Mouse (Mus musculus) kidney, postnatal 25 days (tissue): Measurements from ENCODE around the gene Tbc1d17.

ENCODE experiments used
- DNase-seq, 2 experiments: peaks; one replicate each; pipeline ENCODE4 v3.0.0; 2021; ENCODE audit warnings: mixed read lengths in 2 of 2

Gene Tbc1d17

DNA sequence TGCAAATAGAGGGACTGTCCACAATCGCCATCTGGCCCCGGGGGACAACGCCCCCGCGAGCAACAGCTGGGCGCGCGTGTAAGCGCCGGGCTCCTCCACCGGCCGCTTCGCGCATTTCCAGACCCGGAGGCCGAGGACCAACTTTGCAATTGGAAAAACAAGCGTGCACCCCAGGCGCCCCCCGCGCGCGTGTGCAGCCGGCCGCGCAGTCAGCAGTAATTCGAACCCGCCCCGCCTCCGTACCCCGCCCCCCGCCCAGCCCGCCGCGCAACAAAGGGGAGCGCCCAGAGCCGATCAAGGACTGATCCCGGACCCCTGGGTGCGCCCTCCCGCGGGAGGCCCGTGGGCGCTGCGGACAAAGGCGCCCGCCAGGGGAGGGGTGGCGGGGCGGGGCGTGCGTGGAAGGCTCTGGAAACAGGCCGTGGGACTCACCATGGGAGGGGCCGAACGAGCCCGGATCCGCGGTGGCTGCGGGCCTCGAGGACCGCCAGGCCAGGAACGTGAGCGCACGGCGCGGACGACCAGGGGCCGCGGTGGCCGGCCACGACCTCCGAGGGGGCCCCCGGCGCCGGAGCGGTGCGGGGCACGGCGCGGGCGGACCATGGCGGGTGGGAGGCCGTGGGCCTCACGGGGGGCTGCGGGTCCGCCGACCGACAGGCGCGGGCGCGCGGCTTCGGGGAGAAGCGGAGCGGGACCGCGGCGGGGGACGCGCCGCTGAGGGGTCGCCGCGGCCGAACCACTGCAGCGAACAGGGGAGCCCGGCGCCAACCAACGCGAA is 20.2 kb upstream of the Tbc1d17 start:
- DNase-seq, result peak; percentile 70 to 87

DNA sequence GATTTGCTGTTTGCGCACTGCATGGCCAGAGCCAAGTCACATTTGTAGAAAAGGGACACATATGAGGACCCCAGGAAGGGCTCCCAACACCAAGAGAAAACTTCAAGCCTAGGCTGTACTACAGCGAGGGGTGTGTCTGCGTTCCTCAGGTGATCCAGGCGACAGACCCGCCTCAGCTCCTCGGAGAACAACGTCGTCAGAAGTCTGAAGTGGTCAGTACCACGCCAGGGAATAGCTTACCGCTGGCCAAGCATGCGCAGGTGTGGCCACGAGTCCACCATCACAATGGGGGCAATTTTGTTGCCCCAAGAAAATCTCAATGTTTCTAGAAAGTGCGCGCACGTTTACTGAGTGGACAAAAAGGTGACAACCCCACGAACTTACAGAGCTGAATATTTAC is 19.6 kb upstream of the Tbc1d17 start:
- DNase-seq, result peak; percentile 40 to 69

DNA sequence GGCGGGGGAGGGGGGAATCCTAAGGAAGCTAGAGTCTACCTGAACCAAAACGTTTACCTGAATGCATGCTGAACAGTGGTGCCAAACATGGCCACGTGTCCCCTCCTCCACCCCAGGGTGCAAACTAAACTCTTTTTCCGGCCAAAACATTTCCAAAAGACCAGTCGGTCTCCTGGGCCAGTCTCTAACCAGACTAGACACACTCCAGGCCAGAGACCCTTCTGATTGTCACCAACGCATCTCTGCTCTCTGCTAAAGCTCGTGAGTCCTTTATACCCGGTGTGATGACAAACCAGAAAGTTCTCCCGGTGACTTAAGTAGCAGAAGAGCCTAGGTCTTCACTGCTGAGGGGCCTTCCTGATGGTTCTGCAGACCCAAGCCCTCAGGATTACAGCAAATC is 18.9 kb upstream of the Tbc1d17 start:
- peak in 1 of 2 experiments; percentile 35 for DNase-seq

DNA sequence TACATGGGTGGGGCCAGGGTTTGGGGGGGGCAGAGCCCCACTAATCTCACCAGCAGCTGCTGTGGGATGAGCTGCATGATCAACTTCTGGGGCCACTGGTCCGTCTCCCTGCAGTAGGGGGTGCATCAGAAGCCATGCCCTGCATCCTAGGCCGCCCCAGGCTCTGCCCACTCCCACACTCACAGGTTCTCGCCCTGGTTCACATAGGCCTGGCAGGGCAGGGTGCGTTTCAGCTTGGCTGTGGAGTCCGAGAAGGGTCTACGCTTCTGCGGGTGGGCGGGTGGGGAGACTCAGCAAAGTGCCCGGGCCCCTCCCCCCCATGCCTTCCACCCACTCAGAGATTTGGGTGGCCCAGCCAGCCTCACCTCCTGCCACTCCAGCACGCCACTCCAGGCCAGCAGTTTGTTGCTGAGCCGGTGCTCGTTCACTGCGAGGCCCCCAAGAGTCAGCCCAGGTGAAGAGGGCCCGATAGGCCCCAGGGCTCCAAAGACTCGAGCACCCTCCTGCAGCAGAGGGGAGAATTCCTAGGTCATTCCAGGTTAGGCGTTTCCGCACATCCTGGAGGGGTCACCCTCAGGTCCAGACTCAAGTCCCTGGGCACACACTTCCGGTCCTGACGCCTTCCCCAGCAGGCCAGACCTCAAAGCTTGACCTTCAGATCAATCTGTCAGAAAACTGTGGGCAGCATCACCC is 18.3 kb upstream of the Tbc1d17 start:
- peak in 1 of 2 experiments; percentile 66 for DNase-seq

DNA sequence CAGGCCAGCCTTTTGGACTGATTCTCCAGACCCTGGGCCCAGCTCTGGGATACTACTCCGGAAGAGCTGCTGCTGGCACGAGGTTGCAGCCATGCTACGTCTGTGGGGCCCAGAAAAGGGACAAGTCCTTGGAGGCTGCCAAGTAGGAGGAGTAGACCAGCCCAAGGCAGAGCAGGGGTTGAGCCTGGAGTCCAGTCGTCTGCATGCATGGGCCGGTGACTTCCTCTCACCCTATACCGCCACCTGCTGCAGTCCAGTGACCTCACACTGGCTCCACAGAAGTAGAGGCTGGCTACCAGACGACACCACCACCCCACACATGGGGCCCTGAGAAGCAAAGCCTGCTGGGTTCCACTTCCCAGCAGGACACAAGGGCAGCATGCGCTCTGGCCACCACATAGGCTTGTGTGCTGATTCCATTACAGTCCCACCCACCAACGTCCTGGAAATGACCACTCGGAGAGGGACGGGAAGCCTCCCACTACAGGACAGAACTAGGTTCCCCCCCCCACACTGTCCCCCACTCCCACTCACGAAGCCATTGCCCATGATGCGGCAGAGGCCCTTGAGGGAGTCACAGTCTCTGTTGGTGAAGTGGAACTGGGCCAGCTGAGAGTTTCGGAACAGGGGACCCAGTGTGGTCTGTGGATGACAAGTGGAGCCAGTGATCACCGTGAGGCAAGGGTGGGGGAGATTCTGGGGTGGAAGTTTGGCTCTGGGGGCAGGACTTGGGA is 17.6 kb upstream of the Tbc1d17 start:
- DNase-seq, result peak; percentile 60 to 89

DNA sequence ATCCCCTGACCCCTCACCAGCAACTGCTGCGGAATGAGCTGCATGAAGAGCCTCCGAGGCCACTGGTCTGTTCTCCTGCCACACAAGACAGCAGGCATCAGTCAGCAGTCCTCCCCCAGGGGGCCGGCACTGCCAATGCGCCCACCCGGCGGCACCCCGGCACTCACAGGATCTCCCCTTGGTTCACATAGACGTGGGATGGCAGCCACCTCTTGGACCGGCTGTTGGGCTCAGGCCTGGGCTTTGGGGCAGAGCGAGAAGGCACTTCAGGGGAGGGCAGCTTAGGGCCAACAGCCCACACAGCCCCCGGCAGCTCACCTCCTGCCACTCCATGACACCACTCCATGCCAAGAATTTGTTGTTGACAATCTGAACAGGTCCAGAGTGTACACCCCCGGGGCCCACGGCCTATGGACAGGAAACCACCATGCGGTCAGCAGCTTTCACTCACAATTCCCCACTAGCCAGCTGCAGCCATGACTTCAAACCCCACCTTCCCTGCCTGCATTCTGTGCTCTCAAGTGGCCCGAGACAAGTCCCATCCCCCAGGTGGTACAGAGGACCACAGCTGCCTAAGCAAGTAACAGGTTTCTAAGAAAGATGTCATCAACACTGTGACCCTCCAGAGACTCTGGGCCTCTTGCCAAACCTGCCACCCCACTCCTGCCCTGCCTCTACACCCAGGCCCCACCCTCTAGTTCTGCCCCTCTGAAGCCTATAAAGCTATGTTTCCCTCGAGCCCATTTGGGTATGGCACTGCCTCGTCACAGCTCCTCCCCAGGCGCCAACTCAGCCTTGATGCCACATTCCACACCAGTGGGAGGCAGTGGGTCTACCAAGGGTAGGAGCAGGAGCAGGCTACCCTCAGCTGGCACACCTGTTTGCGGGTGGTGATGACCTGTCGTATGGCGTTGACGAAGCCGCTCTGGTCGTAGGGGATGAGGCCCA is 16.0 kb upstream of the Tbc1d17 start:
- peak in 1 of 2 experiments; percentile 48 for DNase-seq

DNA sequence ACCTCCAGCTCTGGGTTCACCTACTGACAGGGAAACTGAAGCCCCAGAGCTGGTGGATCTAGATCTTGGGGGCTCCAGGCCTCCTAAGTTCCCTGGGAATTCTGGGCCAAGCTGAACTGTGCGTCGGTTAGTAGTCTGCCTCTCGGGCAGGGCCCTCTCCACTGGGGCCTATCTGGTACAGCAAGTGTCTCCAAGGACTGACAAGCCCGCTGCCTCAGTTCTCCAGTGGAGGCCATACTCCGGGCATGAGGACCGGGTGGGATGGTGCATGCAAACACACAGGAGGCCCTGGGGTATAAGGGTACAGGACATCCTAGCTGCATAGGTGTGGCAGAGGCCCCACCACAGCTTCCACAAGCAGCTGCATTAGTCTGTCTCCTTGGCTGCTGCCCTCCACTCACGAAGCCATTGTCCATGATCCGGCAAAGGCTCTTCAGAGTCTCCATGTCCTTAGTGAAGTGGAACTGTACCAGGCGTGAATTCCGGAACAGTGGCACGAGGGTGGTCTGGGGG is 15.2 kb upstream of the Tbc1d17 start:
- peak in 1 of 2 experiments; percentile 33 for DNase-seq

DNA sequence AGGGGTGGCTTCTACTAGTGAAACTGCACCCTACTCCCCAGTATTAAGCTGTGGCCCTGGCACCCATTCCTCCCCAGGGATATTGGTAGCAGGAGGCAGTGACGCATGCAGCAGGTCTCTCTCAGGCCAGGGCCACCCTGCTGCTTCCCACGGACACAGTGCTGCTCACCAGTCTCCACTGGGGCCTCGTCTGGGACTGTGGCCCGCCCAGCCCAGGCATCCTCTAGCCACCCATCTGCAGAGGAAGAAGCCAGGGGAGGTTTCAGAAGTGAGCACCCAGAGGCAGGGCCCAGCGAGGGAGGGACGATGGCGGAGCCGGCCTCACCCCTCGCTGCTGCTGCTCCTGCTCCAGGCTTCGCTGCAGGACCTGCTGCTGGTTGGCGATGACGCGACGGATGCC is 14.3 kb upstream of the Tbc1d17 start:
- DNase-seq, result no peak

DNA sequence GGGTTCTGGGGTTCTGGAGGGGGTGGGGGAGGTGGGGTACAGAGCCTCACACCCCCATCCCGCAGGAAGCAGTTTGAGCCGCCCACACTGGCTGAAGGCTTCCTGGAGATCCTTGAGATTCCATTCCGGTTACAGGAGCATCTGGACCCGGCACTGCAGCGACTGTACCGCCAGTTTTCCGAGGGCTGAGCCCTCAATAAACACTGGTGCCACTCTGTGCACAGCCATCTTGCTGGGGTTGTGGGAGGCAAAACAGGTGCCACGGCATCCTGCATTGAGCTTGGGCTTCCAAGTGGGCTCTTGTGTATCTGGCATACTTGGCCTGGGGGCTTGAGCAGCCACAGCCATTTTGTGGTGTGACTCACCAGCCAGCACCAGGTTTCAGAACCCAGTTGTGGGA is 13.6 kb upstream of the Tbc1d17 start:
- no peak for DNase-seq

DNA sequence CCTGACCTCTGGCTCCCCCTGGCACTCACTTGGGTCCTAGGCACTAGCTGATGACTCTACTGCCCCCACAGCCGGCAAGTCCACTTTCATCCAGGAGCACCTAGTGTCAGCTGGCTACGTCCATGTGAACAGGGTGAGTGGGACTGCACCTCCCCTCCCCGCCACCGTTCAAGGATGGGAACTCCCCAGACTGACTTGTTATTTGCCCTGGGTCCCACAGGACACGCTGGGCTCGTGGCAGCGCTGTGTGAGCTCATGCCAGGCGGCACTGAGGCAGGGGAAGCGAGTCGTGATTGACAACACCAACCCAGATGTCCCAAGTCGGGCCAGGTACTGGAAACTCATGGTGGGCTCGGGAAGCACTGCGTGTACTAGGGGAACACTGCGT is 12.5 kb upstream of the Tbc1d17 start:
- DNase-seq, result no peak

DNA sequence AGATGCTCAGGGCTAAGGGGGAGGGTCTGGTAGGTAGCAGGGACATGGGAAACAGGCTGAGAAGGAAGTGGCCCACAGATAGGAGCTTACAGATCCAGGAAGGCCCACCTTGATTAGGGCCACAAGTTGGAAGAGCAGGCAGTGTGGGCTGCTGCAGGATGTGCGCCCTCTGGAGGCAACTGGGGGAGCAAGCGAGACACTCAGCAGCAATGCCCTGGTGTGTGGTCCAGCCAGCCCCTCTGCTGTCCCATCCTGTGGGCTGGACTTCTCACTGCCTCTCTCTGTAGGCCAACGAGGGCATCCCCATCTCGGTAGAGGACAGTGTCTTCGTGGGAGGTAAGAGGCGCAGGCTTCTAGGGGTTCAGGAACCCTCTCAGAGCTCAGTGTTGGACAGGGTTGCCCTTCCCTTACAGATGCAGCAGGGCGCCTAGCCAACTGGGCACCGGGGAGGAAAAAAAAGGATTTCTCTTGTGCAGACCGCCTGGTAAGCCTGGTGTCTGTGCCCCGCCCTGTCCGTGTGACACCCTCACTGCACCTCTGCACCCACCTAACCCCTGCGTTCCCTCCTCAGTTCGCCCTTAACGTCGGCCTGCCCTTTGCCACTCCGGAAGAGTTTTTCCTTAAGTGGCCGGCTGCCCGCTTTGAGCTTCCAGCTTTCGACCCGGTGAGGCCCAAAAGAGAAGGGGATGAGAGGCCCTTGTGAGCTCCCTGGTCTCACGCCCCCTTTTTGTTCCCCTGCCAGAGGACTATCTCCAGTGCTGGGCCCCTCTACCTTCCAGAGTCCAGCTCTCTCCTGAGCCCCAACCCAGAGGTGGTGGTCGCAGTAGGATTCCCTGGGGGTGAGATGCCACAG is 11.9 kb upstream of the Tbc1d17 start:
- peak; percentile 71 to 79 for DNase-seq

DNA sequence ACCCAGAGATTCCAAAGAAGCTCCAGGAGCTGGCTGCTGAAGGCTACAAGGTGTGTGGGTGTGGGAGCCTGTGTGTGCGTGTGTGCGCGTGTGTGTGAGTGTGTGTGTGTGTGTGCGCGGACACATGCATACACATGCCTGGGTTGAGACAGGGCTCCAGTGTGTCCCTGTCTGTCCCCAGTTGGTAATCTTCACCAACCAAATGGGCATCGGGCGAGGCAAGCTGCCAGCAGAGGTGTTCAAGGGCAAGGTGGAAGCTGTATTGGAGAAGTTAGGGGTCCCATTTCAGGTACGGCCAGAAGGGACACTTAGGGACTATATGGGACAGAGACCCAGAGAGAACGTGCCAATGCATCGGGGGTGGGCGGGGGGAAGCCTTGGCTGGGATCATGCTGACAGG is 11.0 kb upstream of the Tbc1d17 start:
- no peak for DNase-seq

DNA sequence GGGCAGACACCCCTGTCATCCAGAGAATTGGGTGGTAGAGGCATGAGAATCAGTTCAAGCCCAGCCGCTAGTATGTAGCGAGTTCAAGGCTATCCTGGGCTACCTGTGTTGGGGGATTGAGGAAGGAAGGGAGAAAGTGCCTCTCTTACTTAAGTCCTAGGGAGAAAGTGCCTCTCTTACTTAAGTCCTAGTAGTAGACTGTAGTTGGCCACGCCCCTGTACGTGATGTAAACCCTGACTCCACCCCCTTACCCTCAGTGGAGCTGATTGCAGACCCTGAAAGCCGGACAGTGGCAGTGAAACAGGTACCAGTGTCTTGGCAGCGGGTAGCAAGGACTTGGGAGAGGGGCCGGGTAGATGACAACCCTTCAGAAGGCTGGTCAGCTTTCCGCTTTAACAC is 9.0 kb upstream of the Tbc1d17 start:
- peak; percentile 56 to 61 for DNase-seq

DNA sequence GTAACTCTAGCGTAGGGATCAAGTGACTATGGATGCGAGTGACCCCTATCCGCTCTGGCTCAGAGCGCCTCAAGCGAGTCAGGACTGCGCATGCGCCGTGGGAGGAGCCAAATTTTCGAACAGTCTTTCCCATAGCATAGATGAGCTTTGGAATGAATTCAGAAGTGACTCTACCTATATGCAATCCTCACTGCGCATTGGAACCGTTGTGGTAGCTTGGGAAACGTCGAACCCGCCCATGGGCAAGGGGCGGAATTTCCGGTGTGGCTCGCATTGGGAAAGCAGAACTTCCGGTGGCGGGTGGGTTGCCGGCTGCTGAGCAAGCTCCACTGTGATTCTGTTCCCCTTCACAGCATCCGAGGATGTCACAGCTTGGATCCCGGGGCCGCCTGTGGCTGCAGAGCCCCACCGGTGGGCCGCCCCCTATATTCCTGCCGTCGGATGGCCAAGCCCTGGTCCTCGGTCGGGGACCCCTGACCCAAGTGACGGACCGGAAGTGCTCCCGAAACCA is 8.2 kb upstream of the Tbc1d17 start, which contains the start of gene Pnkp:
Gene Pnkp (plus strand): TSS at position 98 of the 511 bp plus-strand sequence.
- peak; percentile 86 to 90 for DNase-seq

DNA sequence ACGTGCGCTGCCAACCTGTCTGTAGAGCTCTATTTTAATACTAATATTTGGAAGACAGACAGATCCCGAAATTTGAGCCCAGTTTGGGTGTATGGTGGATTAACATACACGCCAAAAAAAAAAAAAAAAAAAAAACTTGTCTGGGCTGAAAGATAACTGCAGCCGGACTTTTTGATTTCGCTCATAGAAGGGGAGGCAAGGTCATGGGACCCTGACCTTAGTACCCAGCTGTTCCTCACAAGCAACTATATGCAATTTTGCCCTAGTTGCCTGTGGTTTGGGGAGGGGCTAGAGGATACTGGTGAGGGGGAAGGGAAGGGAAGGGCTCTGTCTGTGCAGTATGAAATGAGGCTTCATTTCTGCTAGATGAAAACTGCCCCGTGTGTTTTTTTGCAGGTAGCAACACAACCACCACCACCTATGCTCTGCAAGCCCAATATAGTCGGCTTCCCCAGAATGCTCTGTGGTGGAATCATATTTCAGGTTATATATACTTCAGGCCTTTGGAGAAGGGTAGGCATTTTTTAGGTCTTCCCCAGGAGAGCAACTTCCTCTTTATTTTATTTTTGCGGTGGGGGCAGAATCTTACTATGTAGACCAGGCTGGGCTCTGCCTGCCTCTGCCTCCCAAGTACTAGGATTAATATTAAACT is 7.5 kb upstream of the Tbc1d17 start:
- DNase-seq, result no peak

DNA sequence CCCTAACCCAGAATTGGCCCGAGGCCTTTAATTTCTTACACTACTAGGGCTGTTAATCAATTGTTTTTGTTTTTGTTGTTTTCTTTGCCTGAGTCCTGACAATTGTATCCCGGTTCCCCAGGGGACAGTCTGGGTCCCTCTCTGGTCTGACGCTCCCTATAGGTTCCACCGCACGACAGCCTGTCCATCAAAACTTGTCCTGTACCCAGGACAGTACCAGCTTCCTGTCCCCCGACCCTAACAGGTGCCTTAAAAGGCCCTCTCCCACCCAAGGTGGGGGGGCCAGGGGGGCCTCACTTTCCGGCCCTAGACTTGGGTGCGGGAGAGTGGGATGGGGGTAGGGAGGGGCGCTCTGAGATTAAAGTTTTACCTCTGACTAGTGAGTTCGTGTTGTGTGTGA is 6.2 kb upstream of the Tbc1d17 start:
- peak in 1 of 2 experiments; percentile 57 for DNase-seq

DNA sequence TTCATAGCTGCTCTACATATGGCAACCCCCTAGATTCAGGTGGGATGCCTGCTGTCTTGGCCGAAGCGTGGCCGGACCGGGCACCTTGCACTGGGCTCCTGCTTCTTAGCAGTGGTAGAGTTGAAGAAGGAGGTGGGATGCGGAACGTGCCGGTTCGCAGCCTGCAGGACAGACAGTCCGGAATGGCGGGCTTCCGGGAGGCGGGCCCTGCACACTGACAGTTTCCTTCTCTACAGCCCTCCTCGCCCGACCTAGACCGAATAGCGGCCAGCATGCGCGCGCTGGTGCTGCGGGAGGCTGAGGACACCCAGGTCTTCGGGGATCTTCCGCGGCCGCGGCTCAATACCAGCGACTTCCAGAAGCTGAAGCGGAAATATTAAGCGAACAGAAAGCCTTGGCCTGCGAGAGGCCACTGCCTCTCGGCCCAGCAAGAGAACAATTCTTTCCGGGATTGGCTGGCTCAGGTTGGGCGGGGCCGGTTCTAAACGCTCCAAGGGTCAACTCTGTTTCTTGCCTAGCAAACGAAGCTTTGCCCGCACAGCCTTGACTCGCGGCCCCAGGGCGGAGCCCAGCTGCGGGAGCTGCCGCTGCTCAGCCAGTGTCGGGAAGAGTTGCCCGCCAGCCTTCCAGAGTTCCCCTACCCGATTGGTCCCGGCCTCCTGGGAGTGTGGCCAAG is 5.6 kb upstream of the Tbc1d17 start:
- peak; percentile 92 to 98 for DNase-seq

DNA sequence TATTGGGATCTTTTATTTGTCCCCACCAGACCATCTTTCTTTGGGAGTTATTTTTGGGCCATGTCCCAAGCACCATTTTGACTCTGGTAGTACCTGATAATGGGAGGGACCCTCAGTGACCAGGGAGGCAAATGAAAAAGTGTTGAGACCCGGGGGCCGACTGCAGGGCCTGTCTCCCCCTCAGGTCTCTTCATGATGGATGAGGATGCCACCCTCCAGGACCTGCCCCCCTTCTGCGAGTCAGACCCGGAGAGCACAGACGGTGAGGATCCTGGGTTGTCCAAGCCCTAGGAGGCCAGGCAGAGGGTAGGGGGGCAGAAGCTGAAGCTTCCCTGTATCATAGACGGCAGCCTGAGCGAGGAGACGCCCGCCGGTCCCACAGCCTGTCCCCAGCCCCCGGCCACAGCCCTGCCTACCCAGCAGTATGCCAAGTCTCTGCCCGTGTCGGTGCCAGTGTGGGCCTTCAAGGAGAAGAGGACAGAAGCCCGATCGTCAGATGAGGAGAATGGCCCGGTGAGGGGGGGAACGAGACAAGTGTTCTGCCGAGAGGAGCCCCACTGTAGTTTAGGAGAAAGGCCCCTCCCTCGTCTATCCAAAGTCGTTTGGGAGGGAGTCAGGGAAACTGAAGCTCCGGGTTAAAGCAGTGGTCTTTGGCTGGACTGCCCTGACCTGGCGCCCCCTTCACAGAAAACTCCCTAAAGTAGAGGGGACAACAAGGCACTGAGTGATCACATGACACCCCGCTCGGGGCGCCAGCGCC is 4.9 kb upstream of the Tbc1d17 start:
- DNase-seq, result peak in 1 of 2 experiments; percentile 63

DNA sequence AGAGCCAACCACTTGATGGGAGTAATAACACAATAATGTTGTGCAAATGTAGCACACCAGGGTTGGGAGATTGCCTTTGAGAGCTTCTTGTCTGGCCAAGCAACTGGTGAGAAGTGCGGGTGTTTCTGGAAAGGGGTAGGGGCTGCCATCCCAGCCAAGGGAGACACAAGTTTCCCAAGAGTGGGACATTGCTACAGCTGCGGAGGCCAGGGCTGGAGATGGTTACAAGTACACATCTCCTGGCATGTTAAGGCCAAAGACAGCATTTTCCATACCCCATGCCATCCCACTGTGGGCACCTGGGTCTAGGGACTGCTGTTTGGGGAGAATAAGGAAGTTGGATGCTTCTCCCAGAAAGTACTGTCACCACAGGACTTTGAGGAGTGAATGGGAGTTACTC is 4.2 kb upstream of the Tbc1d17 start:
- no peak for DNase-seq
